Mouse (Mus musculus) G1E (cell line): ENCODE measurements around the gene Zan.

Source experiments
- CTCF ChIP-seq: IDR thresholded peaks from 2 replicates; pipeline ENCODE4 v1.5.1; 2012; ENCODE audit warnings: low read depth, low read length, inconsistent platforms, mixed read lengths
- POLR2AphosphoS5 ChIP-seq: IDR thresholded peaks from 2 replicates; pipeline ENCODE4 v1.6.1; 2012; ENCODE audit warnings: low read depth, low read length, inconsistent platforms; ENCODE audit not compliant: insufficient replicate concordance
- TAL1 ChIP-seq: conservative IDR thresholded peaks from 2 replicates; pipeline ENCODE4 v1.6.1; 2012; ENCODE audit warnings: low read depth, low read length, inconsistent platforms, mixed read lengths

DNA sequence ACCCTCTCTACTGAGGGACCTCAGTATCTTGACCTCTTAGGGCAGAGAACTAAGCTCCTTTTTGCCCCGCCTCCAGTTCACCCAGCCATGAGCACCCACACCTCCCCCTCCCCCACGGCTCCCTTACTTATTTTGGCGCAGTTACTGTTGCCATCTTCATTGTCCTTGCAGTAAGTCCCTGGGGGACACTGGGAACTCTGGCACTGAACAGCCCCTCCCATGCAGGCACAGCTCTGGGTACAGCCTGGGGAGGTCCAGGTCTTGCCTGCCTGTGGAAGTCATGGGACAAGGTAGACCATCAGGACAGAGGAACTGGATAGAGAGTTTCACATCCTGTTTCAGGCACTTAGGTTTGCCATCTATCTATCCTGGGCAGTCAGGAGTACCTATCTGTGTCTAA lies 66.8 kb downstream of the Zan start:
- TF ChIP-seq CTCF (no peak), TAL1 (no peak), POLR2AphosphoS5 (no peak)
